Mouse (Mus musculus): Measurements from ENCODE around the gene Lrwd1.
"Not testable (repeated sequence)": the region's sequence is repeated elsewhere in the genome, so short reads cannot be mapped to it uniquely, and the experiment has no call there.

Lrwd1 gene

GRCm38 (mm10) chr5:136149134-136149576 is 13.3 kb upstream of the Lrwd1 start:
- ATAC-seq (ENCODE audit: insufficient number of reproducible peaks, low FRiP score, low TSS enrichment) = not testable (repeated sequence)

GRCm38 (mm10) chr5:136147704-136148103 is 11.8 kb upstream of the Lrwd1 start:
- no peak for ATAC-seq (ENCODE audit: insufficient number of reproducible peaks, low FRiP score, low TSS enrichment)

- ATAC-seq (ENCODE audit: insufficient number of reproducible peaks, low FRiP score, low TSS enrichment) = no peak
Measured at GRCm38 (mm10) chr5:136146936-136147335, 11.1 kb upstream of the Lrwd1 start.

GRCm38 (mm10) chr5:136144606-136145430 is 8.9 kb upstream of the Lrwd1 start:
- ATAC-seq (ENCODE audit: insufficient number of reproducible peaks, low FRiP score, low TSS enrichment) = no peak

- ATAC-seq (ENCODE audit: insufficient number of reproducible peaks, low FRiP score, low TSS enrichment) = no peak
Measured at GRCm38 (mm10) chr5:136143161-136143755, 7.4 kb upstream of the Lrwd1 start.

- ATAC-seq (ENCODE audit: insufficient number of reproducible peaks, low FRiP score, low TSS enrichment) = no peak
Measured at GRCm38 (mm10) chr5:136142746-136143145, 6.9 kb upstream of the Lrwd1 start.

GRCm38 (mm10) chr5:136140057-136140482 is 4.2 kb upstream of the Lrwd1 start:
- no peak for ATAC-seq (ENCODE audit: insufficient number of reproducible peaks, low FRiP score, low TSS enrichment)

GRCm38 (mm10) chr5:136139393-136139792 is 3.5 kb upstream of the Lrwd1 start:
- ATAC-seq (ENCODE audit: insufficient number of reproducible peaks, low FRiP score, low TSS enrichment) = no peak

- no peak for ATAC-seq (ENCODE audit: insufficient number of reproducible peaks, low FRiP score, low TSS enrichment)
Measured at GRCm38 (mm10) chr5:136137658-136138274, 1.9 kb upstream of the Lrwd1 start.

- no peak for ATAC-seq (ENCODE audit: insufficient number of reproducible peaks, low FRiP score, low TSS enrichment)
Measured at GRCm38 (mm10) chr5:136136292-136136990, 567 bp upstream of the Lrwd1 start.

- ATAC-seq (ENCODE audit: insufficient number of reproducible peaks, low FRiP score, low TSS enrichment) = no peak
Measured at GRCm38 (mm10) chr5:136122165-136122564, 13.7 kb downstream of the Lrwd1 start.

GRCm38 (mm10) chr5:136116784-136117112 is 19.1 kb downstream of the Lrwd1 start:
- no peak; the same call in 1 of the 2 replicates for ATAC-seq (ENCODE audit: insufficient number of reproducible peaks, low FRiP score, low TSS enrichment)

- peak; percentile 95 for ATAC-seq (ENCODE audit: insufficient number of reproducible peaks, low FRiP score, low TSS enrichment)
Measured at GRCm38 (mm10) chr5:136115891-136116783, 19.7 kb downstream of the Lrwd1 start, which contains the start of gene Polr2j. Polr2j (plus strand) TSS chr5:136116631.

GRCm38 (mm10) chr5:136113546-136113945 is 22.3 kb downstream of the Lrwd1 start:
- ATAC-seq (ENCODE audit: insufficient number of reproducible peaks, low FRiP score, low TSS enrichment) = not testable (repeated sequence)

- ATAC-seq (ENCODE audit: insufficient number of reproducible peaks, low FRiP score, low TSS enrichment) = no peak
Measured at GRCm38 (mm10) chr5:136109042-136109441, 26.8 kb downstream of the Lrwd1 start.

GRCm38 (mm10) chr5:136108486-136108885 is 27.4 kb downstream of the Lrwd1 start:
- ATAC-seq (ENCODE audit: insufficient number of reproducible peaks, low FRiP score, low TSS enrichment) = no peak

GRCm38 (mm10) chr5:136104511-136104910 is 31.4 kb downstream of the Lrwd1 start:
- no peak for ATAC-seq (ENCODE audit: insufficient number of reproducible peaks, low FRiP score, low TSS enrichment)

GRCm38 (mm10) chr5:136102099-136102820 is 33.6 kb downstream of the Lrwd1 start:
- ATAC-seq (ENCODE audit: insufficient number of reproducible peaks, low FRiP score, low TSS enrichment) = peak; percentile 71; the same call in 1 of the 2 replicates

- ATAC-seq (ENCODE audit: insufficient number of reproducible peaks, low FRiP score, low TSS enrichment) = no peak
Measured at GRCm38 (mm10) chr5:136098536-136098935, 37.3 kb downstream of the Lrwd1 start.

Data from cerebellum, adult (tissue).